Mouse (Mus musculus) thymus, adult 2 months (tissue): ENCODE data around the gene Clpp.
A peak's percentile ranks its signal among the peaks of the same experiment; 100 is the strongest.

Experiments used
- CTCF ChIP-seq: fragments of 200-500 bp; IDR thresholded peaks from 2 replicates; pipeline ENCODE4 v1.5.1; 2012; ENCODE audit warnings: mild to moderate bottlenecking, control low read depth, low read length, moderate library complexity, borderline replicate concordance; ENCODE audit not compliant: control insufficient read depth, poor library complexity, insufficient read depth; ENCODE audit errors: extremely low read depth
- POLR2A ChIP-seq: fragments of 200-500 bp; IDR thresholded peaks from 2 replicates; pipeline ENCODE4 v1.6.1; 2012; ENCODE audit warnings: mild to moderate bottlenecking, low read length, control low read depth, moderate library complexity; ENCODE audit not compliant: control insufficient read depth, poor library complexity, insufficient read depth; ENCODE audit errors: extremely low read depth

GRCm38 (mm10) chr17:57031661-57032420, 41.7 kb downstream of the Clpp start:
- TF ChIP-seq CTCF (peak; percentile 73; the same call in 1 of the 2 replicates), POLR2A (peak; percentile 53; the same call in 1 of the 2 replicates)
